Mouse (Mus musculus) R1 (cell line): ENCODE results near the gene Gas6.

Experiments used
- DNase-seq: peaks from one replicate; pipeline ENCODE4 v3.0.0-alpha.2; 2018; ENCODE audit warnings: low read depth, low spot score

Gas6 gene

GRCm38 (mm10) chr8:13506849-13507248 lies 12.6 kb upstream of the Gas6 start:
- no peak for DNase-seq

DNA sequence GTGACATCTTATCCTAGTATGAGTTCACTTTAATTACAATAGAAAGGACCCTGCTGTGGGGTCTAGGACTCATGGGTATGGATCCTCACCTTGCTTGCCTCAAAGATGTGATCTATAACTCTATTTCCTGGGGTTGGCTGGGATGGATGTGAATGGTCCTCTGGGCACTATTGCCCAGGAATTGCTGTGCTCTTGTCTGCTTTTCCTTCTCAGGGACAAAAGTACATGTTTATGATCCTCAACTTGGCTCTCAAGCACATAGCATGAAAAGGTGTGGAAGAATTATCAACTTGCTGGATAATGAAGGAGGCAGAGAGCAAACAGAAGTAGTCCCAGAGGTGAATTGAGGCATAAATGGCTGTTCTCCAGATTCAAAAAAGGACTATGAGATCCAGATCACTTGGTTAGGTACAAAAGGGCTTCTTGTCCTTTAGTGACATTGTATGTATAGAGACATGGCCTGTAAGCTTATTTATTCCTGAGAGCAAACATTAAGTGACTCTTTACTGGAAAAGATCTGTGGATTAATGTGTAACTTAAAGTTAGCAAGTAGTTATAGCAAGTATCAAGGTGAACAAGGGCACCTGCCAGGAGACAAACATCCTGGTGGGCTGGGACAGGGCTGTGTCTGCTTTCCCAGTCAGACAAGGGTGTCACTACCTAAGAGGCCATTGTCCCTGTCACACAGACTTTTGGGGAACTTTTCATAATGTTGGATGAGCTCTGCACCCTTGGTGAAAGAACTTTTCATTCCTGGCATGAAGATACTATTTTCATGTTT lies 10.8 kb upstream of the Gas6 start:
- no peak for DNase-seq

GRCm38 (mm10) chr8:13503936-13504606 lies 9.8 kb upstream of the Gas6 start:
- DNase-seq = no peak

DNA sequence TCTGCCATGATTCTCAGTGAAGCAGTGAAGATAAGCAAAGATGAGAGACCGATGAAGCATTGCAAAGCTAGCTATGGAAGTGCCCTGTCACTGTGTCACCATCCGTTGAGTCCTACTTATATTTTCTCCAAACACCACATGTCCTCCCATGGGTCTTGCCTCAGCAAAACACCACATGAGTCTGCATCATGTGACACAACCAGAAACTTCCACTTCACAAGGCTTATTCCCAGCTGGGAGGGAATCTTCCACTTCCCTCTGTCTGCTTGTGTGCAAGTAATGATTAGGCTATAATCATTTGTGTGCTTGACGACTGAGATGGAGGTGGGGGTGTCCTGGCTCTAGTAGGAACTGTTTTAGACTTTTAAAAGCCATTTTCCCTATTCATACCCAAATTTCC lies 6.9 kb upstream of the Gas6 start:
- DNase-seq = no peak

GRCm38 (mm10) chr8:13493011-13493410 lies 1.3 kb downstream of the Gas6 start:
- DNase-seq = peak; percentile 39

GRCm38 (mm10) chr8:13492198-13492995 lies 1.9 kb downstream of the Gas6 start:
- DNase-seq = no peak

GRCm38 (mm10) chr8:13491491-13492010 lies 2.7 kb downstream of the Gas6 start:
- DNase-seq = no peak

- DNase-seq = peak; percentile 52
Observed at GRCm38 (mm10) chr8:13489986-13490910, 4.0 kb downstream of the Gas6 start.

DNA sequence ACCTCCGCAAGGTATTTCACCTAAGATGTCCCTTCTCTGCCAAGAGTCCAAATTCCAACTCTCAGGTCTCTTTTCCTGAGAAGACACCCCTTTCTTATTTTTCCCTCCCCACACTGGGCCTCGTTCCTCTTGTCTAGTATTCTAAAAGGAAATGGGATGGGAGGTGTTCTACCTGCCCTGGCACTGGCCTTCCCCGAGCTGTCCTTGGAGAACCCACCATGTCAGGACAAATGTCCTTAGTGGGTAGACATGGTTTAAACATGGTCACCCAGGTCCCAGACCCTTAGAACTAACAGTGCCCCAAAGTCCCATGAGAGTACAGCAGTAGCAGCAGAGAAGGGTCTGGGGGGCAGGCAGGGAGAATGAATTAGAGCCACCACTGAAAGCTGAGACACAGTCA lies 4.9 kb downstream of the Gas6 start:
- DNase-seq = no peak

DNA sequence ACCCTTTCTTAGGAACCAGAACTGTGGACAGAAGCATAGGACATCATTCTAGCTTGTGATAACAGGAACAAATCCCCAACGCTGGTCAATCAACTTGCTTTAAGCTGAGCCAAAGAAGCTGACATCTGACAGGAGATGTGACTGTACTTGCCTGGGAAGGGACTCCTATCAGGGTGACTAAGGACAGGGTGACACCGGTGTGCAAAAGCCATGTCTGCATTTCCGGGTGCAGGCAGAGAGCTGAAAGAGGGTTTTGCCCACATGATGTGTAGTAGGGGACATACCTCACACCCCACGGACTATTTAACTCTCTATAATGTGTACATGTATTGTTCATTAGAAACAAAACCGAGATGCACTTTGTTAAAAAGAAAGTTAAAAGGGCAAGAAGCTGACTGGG lies 11.1 kb downstream of the Gas6 start:
- no peak for DNase-seq

GRCm38 (mm10) chr8:13482101-13482801 lies 12.0 kb downstream of the Gas6 start:
- no peak for DNase-seq

GRCm38 (mm10) chr8:13481596-13481995 lies 12.7 kb downstream of the Gas6 start:
- DNase-seq = no peak

- DNase-seq = no peak
Observed at GRCm38 (mm10) chr8:13481089-13481554, 13.2 kb downstream of the Gas6 start.

DNA sequence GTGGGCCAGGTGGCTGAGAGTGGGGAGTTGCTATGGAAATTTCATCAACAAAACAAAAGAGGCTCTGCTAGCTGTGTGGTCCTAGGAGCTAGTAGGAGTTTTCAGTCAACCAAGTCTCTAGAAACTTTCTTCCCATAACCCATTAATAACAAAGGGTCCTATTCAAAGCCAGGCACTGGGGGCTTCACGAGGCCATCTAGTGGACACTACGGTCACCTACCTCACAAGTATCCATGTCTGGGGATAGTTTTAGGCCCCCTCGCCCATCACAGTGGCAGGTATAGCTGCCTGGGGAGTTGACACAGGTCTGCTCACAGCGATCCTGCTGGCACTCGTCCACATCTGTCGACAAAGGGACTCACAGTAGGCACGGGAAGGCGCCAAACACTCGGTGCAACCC lies 18.4 kb downstream of the Gas6 start:
- no peak for DNase-seq

- no peak for DNase-seq
Observed at GRCm38 (mm10) chr8:13472284-13472683, 22.0 kb downstream of the Gas6 start.

DNA sequence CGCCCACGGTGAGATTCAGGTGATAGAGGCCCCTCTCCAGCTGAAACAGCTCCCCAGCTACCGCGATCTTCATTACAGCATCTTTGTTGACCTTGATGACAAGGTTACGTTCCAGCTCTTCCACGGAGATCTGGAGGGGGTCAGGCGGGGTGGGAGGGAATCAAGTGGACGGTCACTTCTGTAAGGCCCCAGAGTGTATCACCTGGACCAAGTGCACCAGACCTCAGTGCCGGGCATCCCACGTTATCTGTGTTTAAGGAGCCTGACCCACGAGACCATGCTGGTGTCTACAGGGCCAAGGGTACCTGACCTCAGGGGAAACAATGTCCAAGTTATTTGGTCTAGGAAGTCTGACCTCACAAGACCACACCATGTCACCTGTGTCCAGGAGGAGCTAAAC lies 22.8 kb downstream of the Gas6 start:
- no peak for DNase-seq

GRCm38 (mm10) chr8:13468737-13469136 lies 25.6 kb downstream of the Gas6 start:
- DNase-seq = no peak

DNA sequence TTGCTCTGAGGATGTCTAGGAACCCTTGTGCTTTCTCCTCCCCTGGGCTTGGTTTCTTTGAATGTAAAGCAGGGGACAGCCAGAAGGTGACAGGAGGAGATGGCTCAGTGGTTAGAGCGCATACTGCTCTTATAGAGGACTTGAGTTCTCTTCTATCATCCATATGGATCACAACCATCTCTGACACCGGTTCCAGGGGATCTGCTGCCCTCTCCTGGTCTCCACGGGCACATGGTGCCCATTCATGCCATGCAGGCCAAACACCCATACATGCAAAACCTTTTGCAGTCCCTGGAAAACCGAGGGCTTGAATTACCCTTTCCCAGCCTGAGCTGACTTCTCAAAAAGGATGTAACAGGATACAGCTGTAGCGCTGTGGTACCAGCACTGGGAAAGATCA lies 27.3 kb downstream of the Gas6 start:
- DNase-seq = no peak

GRCm38 (mm10) chr8:13465324-13465723 lies 29.0 kb downstream of the Gas6 start:
- no peak for DNase-seq

DNA sequence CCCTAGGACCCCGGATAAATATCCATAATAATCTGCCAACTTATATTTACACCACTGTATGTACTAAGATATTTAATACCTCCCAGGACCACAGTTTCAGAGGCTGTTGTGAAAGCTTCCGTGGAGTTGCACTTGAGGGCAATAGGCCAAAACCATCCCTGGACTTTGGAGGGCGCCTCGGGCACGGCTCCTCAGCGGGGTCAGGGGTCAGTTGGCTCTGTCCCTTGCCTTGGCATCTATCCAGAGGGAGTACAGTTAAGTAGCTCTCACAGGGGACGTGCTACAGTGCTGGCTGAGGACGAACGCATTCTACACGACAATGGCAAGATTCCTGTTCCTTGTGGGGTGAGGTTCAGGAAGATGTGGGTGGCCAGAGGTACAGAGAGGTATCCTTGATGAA lies 31.9 kb downstream of the Gas6 start:
- DNase-seq = no peak
